Mouse (Mus musculus): ENCODE data around the gene Dguok.

- TF ChIP-seq CTCF (IDR thresholded peaks at IDR 0.05; ENCODE audit: extremely low read depth, insufficient read depth, low read length) (no peak), POLR2A (IDR thresholded peaks at IDR 0.05; ENCODE audit: extremely low read depth, insufficient read depth, low read length) (no peak)
Observed at GRCm38 (mm10) chr6:83536795-83537059, 30.0 kb upstream of the Dguok start.

All from cortical plate, adult 2 months (tissue).